Mouse (Mus musculus): ENCODE measurements around the gene Adam12. TPM values are rescaled to one million over a fixed set of nuclear protein-coding genes. Genes with fewer than 3 reads are reported as not detected.

Gene Adam12
- polyA plus RNA-seq, 1 experiment: 3.6 TPM

Other genes with a start within 250 kb of the Adam12 start
- gene D7Ertd443e, start 153.5 kb upstream of the Adam12 start, polyA plus RNA-seq (2012; rRNA removed): 2.1 and 2.3 TPM in 2 replicates